Mouse (Mus musculus): ENCODE measurements around the gene Tmem191c. TPM values are rescaled to one million over a fixed set of nuclear protein-coding genes. Genes with fewer than 3 reads are reported as not detected.

Gene Tmem191c
- total and polyA plus RNA-seq, 3 experiments: 1.1 to 6.7 (median 1.5) TPM

DNA sequence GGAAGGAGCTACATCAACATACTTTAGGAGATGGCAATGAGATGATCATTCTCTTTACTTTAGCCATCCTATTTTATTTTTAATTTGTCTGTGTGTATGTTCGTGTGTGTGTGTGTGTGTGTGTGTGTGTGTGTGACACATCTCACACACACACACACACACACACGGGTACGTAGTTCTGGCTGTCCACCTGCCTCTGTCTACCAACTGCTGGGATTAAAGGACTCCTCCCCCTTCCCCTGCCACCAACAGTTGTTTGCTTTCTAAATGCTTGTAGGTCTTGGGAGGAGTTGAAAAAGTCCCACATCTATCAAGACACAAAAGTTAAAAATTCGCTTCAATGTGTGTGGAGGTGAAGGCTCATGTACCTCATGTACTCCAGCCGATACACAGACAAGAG is 48.9 kb downstream of the Tmem191c start:
- no peak for DNase-seq
- Histone ChIP-seq H3K79me2 (replicated peaks; ENCODE audit: control insufficient read depth, insufficient read depth, low read length) (no peaks in the 10 kb centered on the region), H3K4me1 (ENCODE audit: control insufficient read depth, insufficient read depth, low read length) (no peaks in the 10 kb centered on the region), H3K27me3 (ENCODE audit: control insufficient read depth, insufficient read depth, low read length) (no peaks in the 10 kb centered on the region), H3K27ac (no peak overlapping the region), H3K36me3 (ENCODE audit: control insufficient read depth, insufficient read depth, low read length) (no peaks in the 10 kb centered on the region), H3K9ac (ENCODE audit: low read depth, low read length) (no peak overlapping the region), H3K4me3 (no peak overlapping the region)
- 90% methylated on average over 5 of the region's 5 CpGs for WGBS
- TF ChIP-seq POLR2A (IDR thresholded peaks at IDR 0.05; ENCODE audit: insufficient read depth, low read depth, low read length): no peak
- no peak for TF ChIP-seq CTCF (IDR thresholded peaks at IDR 0.05)
- TF ChIP-seq EP300 (IDR thresholded peaks at IDR 0.05; ENCODE audit: insufficient read depth, low read depth, low read length): no peak
- intact Hi-C loops (cut with DNase I): no loop called here

GRCm38 (mm10) chr16:17326064-17326463 is 50.2 kb downstream of the Tmem191c start:
- WGBS: 93% methylated on average over 2 of the region's 2 CpGs
- no peaks in the 10 kb centered on the region for H3K36me3 ChIP-seq (ENCODE audit: control insufficient read depth, insufficient read depth, low read length)
- intact Hi-C loops (cut with DNase I): no loop called here

GRCm38 (mm10) chr16:17329848-17330570 is 54.1 kb downstream of the Tmem191c start:
- intact Hi-C loops (cut with DNase I): no loop called here
- Histone ChIP-seq H3K27me3 (ENCODE audit: control insufficient read depth, insufficient read depth, low read length) (no peaks in the 10 kb centered on the region), H3K4me1 (ENCODE audit: control insufficient read depth, insufficient read depth, low read length) (no peaks in the 10 kb centered on the region), H3K36me3 (ENCODE audit: control insufficient read depth, insufficient read depth, low read length) (no peaks in the 10 kb centered on the region), H3K79me2 (replicated peaks; ENCODE audit: control insufficient read depth, insufficient read depth, low read length) (no peaks in the 10 kb centered on the region), H3K9ac (ENCODE audit: low read depth, low read length) (no peak overlapping the region), H3K4me3 (no peak overlapping the region), H3K27ac (no peak overlapping the region)
- TF ChIP-seq POLR2A (IDR thresholded peaks at IDR 0.05; ENCODE audit: insufficient read depth, low read depth, low read length) (no peak), EP300 (IDR thresholded peaks at IDR 0.05; ENCODE audit: insufficient read depth, low read depth, low read length) (no peak), CTCF (IDR thresholded peaks at IDR 0.05) (no peak)
- WGBS: 96% methylated on average over 1 of the region's 1 CpGs
- DNase-seq: no peak

More at GRCm38 (mm10) chr16:17326064-17326463, 50.2 kb downstream of the Tmem191c start:
- DNase-seq: no peak
- no peaks in the 10 kb centered on the region for H3K4me1 ChIP-seq (ENCODE audit: control insufficient read depth, insufficient read depth, low read length)
- TF ChIP-seq POLR2A (IDR thresholded peaks at IDR 0.05; ENCODE audit: insufficient read depth, low read depth, low read length) (no peak), CTCF (IDR thresholded peaks at IDR 0.05) (no peak), EP300 (IDR thresholded peaks at IDR 0.05; ENCODE audit: insufficient read depth, low read depth, low read length) (no peak)
- H3K4me3 ChIP-seq: no peak overlapping the region
- no peaks in the 10 kb centered on the region for H3K79me2 ChIP-seq (replicated peaks; ENCODE audit: control insufficient read depth, insufficient read depth, low read length)
- no peaks in the 10 kb centered on the region for H3K27me3 ChIP-seq (ENCODE audit: control insufficient read depth, insufficient read depth, low read length)
- H3K27ac ChIP-seq: no peak overlapping the region
- no peak overlapping the region for H3K9ac ChIP-seq (ENCODE audit: low read depth, low read length)

- 86% methylated on average over 2 of the region's 2 CpGs for WGBS
- Histone ChIP-seq H3K27me3 (ENCODE audit: control insufficient read depth, insufficient read depth, low read length) (no peaks in the 10 kb centered on the region), H3K9ac (ENCODE audit: low read depth, low read length) (no peak within 1 kb of the TSS), H3K4me1 (ENCODE audit: control insufficient read depth, insufficient read depth, low read length) (no peaks in the 10 kb centered on the region), H3K79me2 (replicated peaks; ENCODE audit: control insufficient read depth, insufficient read depth, low read length) (no peaks in the 10 kb centered on the region), H3K4me3 (no peak within 1 kb of the TSS), H3K27ac (no peak within 1 kb of the TSS), H3K36me3 (ENCODE audit: control insufficient read depth, insufficient read depth, low read length) (no peaks in the 10 kb centered on the region)
- DNase-seq: no peak
- no peak for TF ChIP-seq POLR2A (IDR thresholded peaks at IDR 0.05; ENCODE audit: insufficient read depth, low read depth, low read length)
- no peak for TF ChIP-seq EP300 (IDR thresholded peaks at IDR 0.05; ENCODE audit: insufficient read depth, low read depth, low read length)
- no peak for TF ChIP-seq CTCF (IDR thresholded peaks at IDR 0.05)
- intact Hi-C loops (cut with DNase I): no loop called here
These were observed 55.2 kb downstream of the Tmem191c start, which contains the start of gene Serpind1 for GRCm38 (mm10) chr16:17331116-17331515. TSS of gene Serpind1 (plus strand) at chr16:17331371.

GRCm38 (mm10) chr16:17331855-17332254 is 56.0 kb downstream of the Tmem191c start:
- intact Hi-C loops (cut with DNase I): no loop called here
- WGBS: 99% methylated on average over 5 of the region's 5 CpGs
- H3K79me2 ChIP-seq (replicated peaks; ENCODE audit: control insufficient read depth, insufficient read depth, low read length): no peaks in the 10 kb centered on the region

More at GRCm38 (mm10) chr16:17331855-17332254, 56.0 kb downstream of the Tmem191c start:
- DNase-seq: no peak
- Histone ChIP-seq H3K4me1 (ENCODE audit: control insufficient read depth, insufficient read depth, low read length) (no peaks in the 10 kb centered on the region), H3K36me3 (ENCODE audit: control insufficient read depth, insufficient read depth, low read length) (no peaks in the 10 kb centered on the region), H3K4me3 (no peak overlapping the region), H3K9ac (ENCODE audit: low read depth, low read length) (no peak overlapping the region), H3K27me3 (ENCODE audit: control insufficient read depth, insufficient read depth, low read length) (no peaks in the 10 kb centered on the region), H3K27ac (no peak overlapping the region)
- TF ChIP-seq POLR2A (IDR thresholded peaks at IDR 0.05; ENCODE audit: insufficient read depth, low read depth, low read length): no peak
- TF ChIP-seq CTCF (IDR thresholded peaks at IDR 0.05): no peak
- no peak for TF ChIP-seq EP300 (IDR thresholded peaks at IDR 0.05; ENCODE audit: insufficient read depth, low read depth, low read length)

Other genes starting within 250 kb of the Tmem191c start
- 1 to 10 TPM in 1 of 2 experiments, under 1 TPM in 1; 0.99 to 1.2 TPM for gene Ypel1, start 206.4 kb upstream of the Tmem191c start, total RNA-seq (2021)
- 0.53 and 1.3 TPM in 2 replicates for gene Ypel1, start 206.4 kb upstream of the Tmem191c start, polyA plus RNA-seq (2012; rRNA removed)
- gene Ppil2, start 164.8 kb upstream of the Tmem191c start, total RNA-seq (2021): 10 to 100 TPM; 33.1 to 39.1 TPM
- 49.3 and 77.6 TPM in 2 replicates for gene Ppil2, start 164.8 kb upstream of the Tmem191c start, polyA plus RNA-seq (2012; rRNA removed)
- gene 2610318N02Rik, start 150.9 kb upstream of the Tmem191c start, total RNA-seq (2021): not detected
- gene 2610318N02Rik, start 150.9 kb upstream of the Tmem191c start, polyA plus RNA-seq (2012; rRNA removed): 1.1 and 1.3 TPM in 2 replicates
- gene Sdf2l1, start 143.7 kb upstream of the Tmem191c start, total RNA-seq (2021): 10 to 100 TPM; 19.1 to 22.5 TPM
- gene Sdf2l1, start 143.7 kb upstream of the Tmem191c start, polyA plus RNA-seq (2012; rRNA removed): 8.9 and 11.6 TPM in 2 replicates
- gene Ydjc, start 131.5 kb upstream of the Tmem191c start, total RNA-seq (2021): 1 to 10 TPM; 2.4 to 2.5 TPM
- 1.9 and 3.3 TPM in 2 replicates for gene Ydjc, start 131.5 kb upstream of the Tmem191c start, polyA plus RNA-seq (2012; rRNA removed)
- under 1 TPM in 1 of 2 experiments, not detected in 1; 0.14 TPM for gene Ccdc116, start 128.8 kb upstream of the Tmem191c start, total RNA-seq (2021)
- gene Ccdc116, start 128.8 kb upstream of the Tmem191c start, polyA plus RNA-seq (2012; rRNA removed): 0.35 TPM in 2 replicates
- 100 to 1,000 TPM; 102 to 112 TPM for gene Ube2l3, start 73.4 kb upstream of the Tmem191c start, total RNA-seq (2021)
- 55.0 and 74.7 TPM in 2 replicates for gene Ube2l3, start 73.4 kb upstream of the Tmem191c start, polyA plus RNA-seq (2012; rRNA removed)
- under 1 TPM; 0.13 to 0.16 TPM for gene Rimbp3, start 67.5 kb upstream of the Tmem191c start, total RNA-seq (2021)
- 0.09 and 0.14 TPM in 2 replicates for gene Rimbp3, start 67.5 kb upstream of the Tmem191c start, polyA plus RNA-seq (2012; rRNA removed)
- 1 to 10 TPM; 1.5 to 2.0 TPM for gene Hic2, start 42.5 kb upstream of the Tmem191c start, total RNA-seq (2021)
- gene Hic2, start 42.5 kb upstream of the Tmem191c start, polyA plus RNA-seq (2012; rRNA removed): 1.2 and 2.2 TPM in 2 replicates
- 1 to 10 TPM; 1.2 to 1.6 TPM for gene Serpind1, start 55.3 kb downstream of the Tmem191c start, total RNA-seq (2021)
- gene Serpind1, start 55.3 kb downstream of the Tmem191c start, polyA plus RNA-seq (2012; rRNA removed): 0.12 and 1.0 TPM in 2 replicates
- 10 to 100 TPM; 15.5 to 17.0 TPM for gene Snap29, start 129.9 kb downstream of the Tmem191c start, total RNA-seq (2021)
- gene Snap29, start 129.9 kb downstream of the Tmem191c start, polyA plus RNA-seq (2012; rRNA removed): 5.0 and 8.1 TPM in 2 replicates
- gene Pi4ka, start 130.2 kb downstream of the Tmem191c start, total RNA-seq (2021): 10 to 100 TPM; 56.4 to 57.1 TPM
- 49.0 and 61.2 TPM in 2 replicates for gene Pi4ka, start 130.2 kb downstream of the Tmem191c start, polyA plus RNA-seq (2012; rRNA removed)
- gene Crkl, start 175.9 kb downstream of the Tmem191c start, total RNA-seq (2021): 10 to 100 TPM; 26.2 to 27.2 TPM
- 31.2 and 36.5 TPM in 2 replicates for gene Crkl, start 175.9 kb downstream of the Tmem191c start, polyA plus RNA-seq (2012; rRNA removed)
- under 1 TPM in 1 of 2 experiments, not detected in 1; 0.14 TPM for gene Aifm3, start 213.5 kb downstream of the Tmem191c start, total RNA-seq (2021)
- gene Aifm3, start 213.5 kb downstream of the Tmem191c start, polyA plus RNA-seq (2012; rRNA removed): 0.08 and 0.09 TPM in 2 replicates
- 10 to 100 TPM; 24.3 to 28.5 TPM for gene Lztr1, start 232.6 kb downstream of the Tmem191c start, total RNA-seq (2021)
- 98.0 and 104 TPM in 2 replicates for gene Lztr1, start 232.6 kb downstream of the Tmem191c start, polyA plus RNA-seq (2012; rRNA removed)

Data from heart, adult 2 months (tissue).